Mouse (Mus musculus): ENCODE results near the gene Arhgap44.

GRCm38 (mm10) chr11:65211701-65212100, 48.9 kb upstream of the Arhgap44 start:
- TF ChIP-seq MAX (IDR thresholded peaks at IDR 0.05; ENCODE audit: low read depth) (no peak), USF1 (IDR thresholded peaks at IDR 0.05; ENCODE audit: low read depth) (no peak), POLR2AphosphoS2 (IDR thresholded peaks at IDR 0.05; ENCODE audit: insufficient read length, low read depth) (no peak), POLR2A (IDR thresholded peaks at IDR 0.05; ENCODE audit: insufficient read length, low read depth) (no peak), E2F4 (IDR thresholded peaks at IDR 0.05; ENCODE audit: insufficient read depth) (no peak), MYOD1 (IDR thresholded peaks at IDR 0.05; ENCODE audit: control insufficient read depth in 1 of 3, insufficient read length in 2 of 3, low read depth in 2 of 3) (no peak), TCF12 (IDR thresholded peaks at IDR 0.05; ENCODE audit: insufficient read depth, poor library complexity, severe bottlenecking) (no peak), TCF3 (IDR thresholded peaks at IDR 0.05; ENCODE audit: insufficient read length, low read depth) (no peak), MYOG (IDR thresholded peaks at IDR 0.05; ENCODE audit: control insufficient read depth in 1 of 3, insufficient read depth in 1 of 3, insufficient read length in 2 of 3, low read depth in 2 of 3) (no peak), REST (IDR thresholded peaks at IDR 0.05; ENCODE audit: insufficient read depth, insufficient read length) (no peak), CEBPB (IDR thresholded peaks at IDR 0.05; ENCODE audit: insufficient read depth, poor library complexity, severe bottlenecking) (no peak)

All from myocyte (in vitro differentiated cells).